Mouse (Mus musculus): ENCODE data around the gene Usp28. TPM values are rescaled to one million over a fixed set of nuclear protein-coding genes. Genes with fewer than 3 reads are reported as not detected.

The Usp28 gene
- polyA plus RNA-seq, 1 experiment from 2014 or later = 35.4 TPM

GRCm38 (mm10) chr9:49024529-49024928, 39.4 kb downstream of the Usp28 start:
- Histone ChIP-seq H3K36me3 (peaks cover 65% of the 10 kb centered on the region), H3K9ac (no peak overlapping the region), H3K4me3 (no peak overlapping the region), H3K27ac (no peak overlapping the region), H3K4me1 (no peaks in the 10 kb centered on the region), H3K9me3 (no peaks in the 10 kb centered on the region), H3K27me3 (no peaks in the 10 kb centered on the region), H3K4me2 (no peak overlapping the region)
- 92% methylated on average over 2 of the region's 2 CpGs for WGBS
- no peak for ATAC-seq (ENCODE audit: insufficient number of reproducible peaks, insufficient read depth, low FRiP score, low TSS enrichment, low read depth)

DNA sequence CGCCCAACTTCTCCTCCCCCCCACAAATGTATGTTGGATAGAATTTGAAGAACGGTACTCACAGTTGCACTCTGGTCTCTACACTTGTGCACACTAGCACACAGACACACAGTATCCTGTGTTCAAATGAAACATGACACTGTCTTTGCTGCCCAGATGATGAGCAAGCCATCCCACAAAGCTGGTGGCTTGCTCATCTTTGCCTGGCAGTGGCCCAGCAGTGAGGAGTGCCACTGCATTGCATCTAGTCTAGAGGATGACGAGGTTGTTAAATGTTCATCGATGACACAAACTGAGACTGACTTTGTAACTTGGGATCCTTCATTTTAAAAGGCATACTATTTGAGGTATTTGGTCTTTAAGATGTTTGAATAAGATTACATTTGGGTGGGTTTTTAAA, 49.6 kb downstream of the Usp28 start:
- Histone ChIP-seq H3K9me3 (no peaks in the 10 kb centered on the region), H3K9ac (no peak overlapping the region), H3K4me3 (no peak overlapping the region), H3K4me1 (no peaks in the 10 kb centered on the region), H3K27ac (no peak overlapping the region), H3K36me3 (peaks cover 87% of the 10 kb centered on the region), H3K4me2 (no peak overlapping the region), H3K27me3 (no peaks in the 10 kb centered on the region)
- no peak for ATAC-seq (ENCODE audit: insufficient number of reproducible peaks, insufficient read depth, low FRiP score, low TSS enrichment, low read depth)
- 91% methylated on average over 4 of the region's 4 CpGs for WGBS

DNA sequence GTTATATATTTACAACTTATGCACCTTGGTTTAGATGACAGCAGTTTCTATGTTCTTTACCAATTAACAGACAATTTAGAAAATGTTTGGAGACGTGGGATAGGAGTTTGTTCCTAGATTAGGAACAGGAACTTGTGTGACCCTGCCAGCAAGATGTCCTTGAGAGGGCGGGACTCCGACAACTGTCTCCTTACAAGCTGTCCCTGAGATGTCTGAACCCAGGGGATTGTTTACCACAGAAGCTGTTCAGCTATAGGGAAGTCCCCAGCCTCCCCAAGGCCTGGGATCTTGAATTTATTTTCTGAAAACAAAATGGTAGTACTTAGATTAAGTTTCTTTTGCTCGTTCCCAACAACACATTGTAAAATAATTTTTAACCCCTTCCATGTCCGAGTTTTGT, 65.7 kb downstream of the Usp28 start:
- Histone ChIP-seq H3K4me3 (no peak overlapping the region), H3K9me3 (no peaks in the 10 kb centered on the region)
- WGBS = 68% methylated on average over 5 of the region's 5 CpGs

DNA sequence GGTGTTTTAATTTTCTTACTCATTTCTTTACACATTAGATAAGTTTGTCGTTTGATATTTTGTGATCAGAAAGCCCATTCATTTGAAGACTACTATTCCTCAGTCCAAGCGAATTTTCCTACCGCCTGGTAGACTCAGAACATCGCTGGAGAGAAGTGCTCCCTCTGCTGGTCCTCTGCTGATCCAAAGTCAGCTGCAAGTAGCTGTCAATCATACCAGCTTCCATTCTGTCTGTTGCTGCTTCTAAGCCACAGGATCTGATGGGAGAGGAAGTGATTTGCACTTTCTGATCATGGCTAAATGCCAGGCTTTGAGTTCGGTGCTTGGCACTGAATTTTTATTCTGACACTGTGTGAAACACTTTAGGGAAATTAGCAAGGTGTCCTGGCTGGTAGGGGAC, 66.2 kb downstream of the Usp28 start:
- H3K36me3 ChIP-seq = no peaks in the 10 kb centered on the region
- no peak overlapping the region for H3K9ac ChIP-seq
- ATAC-seq (ENCODE audit: insufficient number of reproducible peaks, insufficient read depth, low FRiP score, low TSS enrichment, low read depth) = no peak
- no peak overlapping the region for H3K27ac ChIP-seq
- peaks cover 3% of the 10 kb centered on the region for H3K4me1 ChIP-seq
- no peaks in the 10 kb centered on the region for H3K27me3 ChIP-seq
- H3K4me3 ChIP-seq = no peak overlapping the region
- H3K4me2 ChIP-seq = no peak overlapping the region
- H3K9me3 ChIP-seq = no peaks in the 10 kb centered on the region
- 13% methylated on average over 5 of the region's 5 CpGs for WGBS

More for the DNA sequence above, 65.7 kb downstream of the Usp28 start:
- ATAC-seq (ENCODE audit: insufficient number of reproducible peaks, insufficient read depth, low FRiP score, low TSS enrichment, low read depth) = no peak
- H3K4me2 ChIP-seq = no peak overlapping the region
- no peak overlapping the region for H3K27ac ChIP-seq
- no peaks in the 10 kb centered on the region for H3K4me1 ChIP-seq
- no peak overlapping the region for H3K9ac ChIP-seq
- no peaks in the 10 kb centered on the region for H3K36me3 ChIP-seq
- H3K27me3 ChIP-seq = no peaks in the 10 kb centered on the region

GRCm38 (mm10) chr9:49054028-49054427, 68.9 kb downstream of the Usp28 start:
- Histone ChIP-seq H3K36me3 (peaks cover 12% of the 10 kb centered on the region), H3K4me3 (no peak overlapping the region), H3K9me3 (no peaks in the 10 kb centered on the region), H3K27ac (no peak overlapping the region), H3K4me2 (no peak overlapping the region), H3K27me3 (no peaks in the 10 kb centered on the region), H3K9ac (no peak overlapping the region), H3K4me1 (peaks cover 9% of the 10 kb centered on the region)
- ATAC-seq (ENCODE audit: insufficient number of reproducible peaks, insufficient read depth, low FRiP score, low TSS enrichment, low read depth) = no peak
- 75% methylated on average over 3 of the region's 3 CpGs for WGBS

- Histone ChIP-seq H3K4me2 (peak within 1 kb of the TSS; percentile 66), H3K27ac (peak within 1 kb of the TSS; percentile 80), H3K4me3 (peak within 1 kb of the TSS; percentile 74), H3K9me3 (no peaks in the 10 kb centered on the region), H3K4me1 (peaks cover 9% of the 10 kb centered on the region), H3K27me3 (no peaks in the 10 kb centered on the region), H3K36me3 (peaks cover 20% of the 10 kb centered on the region), H3K9ac (peak within 1 kb of the TSS; percentile 88)
- WGBS = under 1% methylated on average over 53 of the region's 53 CpGs
- peak; percentile 99 for ATAC-seq (ENCODE audit: insufficient number of reproducible peaks, insufficient read depth, low FRiP score, low TSS enrichment, low read depth)
These were observed 70.4 kb downstream of the Usp28 start, which contains the start of gene Zw10 for GRCm38 (mm10) chr9:49055333-49056205. TSS of gene Zw10 (plus strand) at chr9:49055613.

DNA sequence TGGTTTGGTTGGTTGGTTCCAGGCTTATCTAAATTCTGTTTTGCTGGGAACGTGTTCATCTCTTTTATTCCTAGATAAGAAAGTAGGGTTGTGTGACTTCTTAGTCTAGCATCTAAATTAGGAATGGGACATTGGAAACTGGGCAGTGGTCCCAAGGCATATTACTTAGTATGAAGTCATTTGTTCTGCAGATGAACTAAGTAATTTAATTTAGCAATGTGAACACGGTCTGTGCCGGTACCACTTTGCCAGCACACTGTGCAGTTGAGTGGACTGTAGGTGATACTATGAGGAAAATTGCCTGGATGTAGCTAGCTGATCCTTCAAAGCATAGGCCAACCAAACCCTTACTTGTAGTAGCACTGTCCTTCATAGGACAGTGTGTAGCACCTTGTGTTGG, 91.7 kb downstream of the Usp28 start:
- no peak for ATAC-seq (ENCODE audit: insufficient number of reproducible peaks, insufficient read depth, low FRiP score, low TSS enrichment, low read depth)
- Histone ChIP-seq H3K4me2 (no peak overlapping the region), H3K27ac (no peak overlapping the region), H3K4me3 (no peak overlapping the region), H3K9ac (no peak overlapping the region), H3K4me1 (no peaks in the 10 kb centered on the region), H3K9me3 (no peaks in the 10 kb centered on the region), H3K36me3 (peaks cover 80% of the 10 kb centered on the region), H3K27me3 (no peaks in the 10 kb centered on the region)
- WGBS = 90% methylated on average over 3 of the region's 3 CpGs

- no peaks in the 10 kb centered on the region for H3K4me1 ChIP-seq
- no peak within 1 kb of the TSS for H3K4me3 ChIP-seq
- H3K36me3 ChIP-seq = peaks cover 41% of the 10 kb centered on the region
- H3K9ac ChIP-seq = no peak within 1 kb of the TSS
- WGBS = 38% methylated on average over 5 of the region's 5 CpGs
- no peaks in the 10 kb centered on the region for H3K27me3 ChIP-seq
- peak within 1 kb of the TSS; percentile 60 for H3K27ac ChIP-seq
- H3K4me2 ChIP-seq = no peak within 1 kb of the TSS
- ATAC-seq (ENCODE audit: insufficient number of reproducible peaks, insufficient read depth, low FRiP score, low TSS enrichment, low read depth) = no peak
- no peaks in the 10 kb centered on the region for H3K9me3 ChIP-seq
These were observed 95.9 kb downstream of the Usp28 start, which contains the start of gene Tmprss5 for GRCm38 (mm10) chr9:49081107-49081506. TSS of gene Tmprss5 (plus strand) at chr9:49081260.

GRCm38 (mm10) chr9:49081561-49081960, 96.4 kb downstream of the Usp28 start:
- WGBS = 9% methylated on average over 4 of the region's 4 CpGs
- no peak overlapping the region for H3K4me3 ChIP-seq
- H3K9me3 ChIP-seq = no peaks in the 10 kb centered on the region
- peaks cover 38% of the 10 kb centered on the region for H3K36me3 ChIP-seq
- H3K4me1 ChIP-seq = no peaks in the 10 kb centered on the region
- no peak overlapping the region for H3K9ac ChIP-seq
- no peak overlapping the region for H3K4me2 ChIP-seq
- no peaks in the 10 kb centered on the region for H3K27me3 ChIP-seq
- peak overlapping the region; percentile 60 for H3K27ac ChIP-seq
- ATAC-seq (ENCODE audit: insufficient number of reproducible peaks, insufficient read depth, low FRiP score, low TSS enrichment, low read depth) = no peak

GRCm38 (mm10) chr9:49087317-49087716, 102.1 kb downstream of the Usp28 start:
- Histone ChIP-seq H3K9me3 (no peaks in the 10 kb centered on the region), H3K36me3 (no peaks in the 10 kb centered on the region), H3K9ac (no peak overlapping the region), H3K27ac (no peak overlapping the region), H3K4me2 (no peak overlapping the region), H3K27me3 (no peaks in the 10 kb centered on the region), H3K4me1 (no peaks in the 10 kb centered on the region), H3K4me3 (no peak overlapping the region)
- WGBS = 35% methylated on average over 11 of the region's 11 CpGs
- ATAC-seq (ENCODE audit: insufficient number of reproducible peaks, insufficient read depth, low FRiP score, low TSS enrichment, low read depth) = no peak

All from embryonic facial prominence, embryonic 13.5 days (tissue).